Mouse (Mus musculus) ES-CJ7 (cell line): ENCODE measurements around the gene Mgat4a.
A peak's percentile ranks its signal among the peaks of the same experiment; 100 is the strongest.
"Not testable (repeated sequence)": the region's sequence is repeated elsewhere in the genome, so short reads cannot be mapped to it uniquely, and the experiment has no call there.

Experiments
- DNase-seq: peaks from one replicate; pipeline ENCODE4 v3.0.0; 2011; ENCODE audit warnings: low read depth, low spot score

Mgat4a gene

GRCm38 (mm10) chr1:37532533-37532840 lies 8.3 kb downstream of the Mgat4a start:
- no peak for DNase-seq

GRCm38 (mm10) chr1:37531654-37532532 lies 8.9 kb downstream of the Mgat4a start:
- DNase-seq, result no peak

GRCm38 (mm10) chr1:37530061-37530460 lies 10.8 kb downstream of the Mgat4a start:
- DNase-seq, result no peak

GRCm38 (mm10) chr1:37526257-37526656 lies 14.6 kb downstream of the Mgat4a start:
- DNase-seq, result no peak

- no peak for DNase-seq
Observed at GRCm38 (mm10) chr1:37524669-37525068, 16.1 kb downstream of the Mgat4a start.

GRCm38 (mm10) chr1:37524122-37524521 lies 16.7 kb downstream of the Mgat4a start:
- DNase-seq, result not testable (repeated sequence)

GRCm38 (mm10) chr1:37523548-37523947 lies 17.3 kb downstream of the Mgat4a start:
- not testable (repeated sequence) for DNase-seq

- DNase-seq, result no peak
Observed at GRCm38 (mm10) chr1:37522101-37522500, 18.7 kb downstream of the Mgat4a start.

- no peak for DNase-seq
Observed at GRCm38 (mm10) chr1:37518791-37519190, 22.0 kb downstream of the Mgat4a start.

- DNase-seq, result no peak
Observed at GRCm38 (mm10) chr1:37518124-37518720, 22.6 kb downstream of the Mgat4a start.

- no peak for DNase-seq
Observed at GRCm38 (mm10) chr1:37512961-37513431, 27.8 kb downstream of the Mgat4a start.

GRCm38 (mm10) chr1:37512109-37512640 lies 28.6 kb downstream of the Mgat4a start:
- DNase-seq, result no peak

GRCm38 (mm10) chr1:37510193-37510592 lies 30.6 kb downstream of the Mgat4a start:
- DNase-seq, result peak; percentile 22

- DNase-seq, result no peak
Observed at GRCm38 (mm10) chr1:37509437-37509836, 31.4 kb downstream of the Mgat4a start.

- DNase-seq, result no peak
Observed at GRCm38 (mm10) chr1:37505348-37505730, 35.5 kb downstream of the Mgat4a start.

GRCm38 (mm10) chr1:37504716-37505347 lies 36.0 kb downstream of the Mgat4a start:
- DNase-seq, result no peak

GRCm38 (mm10) chr1:37503656-37504055 lies 37.2 kb downstream of the Mgat4a start:
- DNase-seq, result no peak

GRCm38 (mm10) chr1:37502354-37502753 lies 38.5 kb downstream of the Mgat4a start:
- no peak for DNase-seq

- no peak for DNase-seq
Observed at GRCm38 (mm10) chr1:37500723-37501122, 40.1 kb downstream of the Mgat4a start.

GRCm38 (mm10) chr1:37499395-37499794 lies 41.4 kb downstream of the Mgat4a start:
- DNase-seq, result not testable (repeated sequence)

GRCm38 (mm10) chr1:37498911-37499310 lies 41.9 kb downstream of the Mgat4a start:
- DNase-seq, result no peak

GRCm38 (mm10) chr1:37496591-37497280 lies 44.1 kb downstream of the Mgat4a start:
- DNase-seq, result no peak
